Mouse (Mus musculus): ENCODE results near the gene Sidt2. TPM values are rescaled to one million over a fixed set of nuclear protein-coding genes. Genes with fewer than 3 reads are reported as not detected.
A peak's percentile ranks its signal among the peaks of the same experiment; 100 is the strongest.

Sidt2 gene
- polyA plus RNA-seq, 1 experiment from 2014 or later = 23.6 TPM

- H3K4me1 ChIP-seq (replicated peaks; ENCODE audit: control insufficient read depth, insufficient read depth, low read length) = 0 out of 2 replicates have a peak, but pooled peaks cover 3% of the 10 kb centered on the region
- H3K27ac ChIP-seq (ENCODE audit: low read depth, low read length) = no peak within 1 kb of the TSS
- peak within 1 kb of the TSS; percentile 31; the same call in 1 of the 2 replicates for H3K4me2 ChIP-seq (replicated peaks; ENCODE audit: low read depth, low read length)
- DNase-seq (ENCODE audit: low spot score) (peak; percentile 48), ATAC-seq (ENCODE audit: low FRiP score) (no peak)
- H3K27me3 ChIP-seq (ENCODE audit: control insufficient read depth, insufficient read depth, low read length) = no peaks in the 10 kb centered on the region
- peak within 1 kb of the TSS; percentile 12; the same call in 1 of the 2 replicates for H3K4me3 ChIP-seq (ENCODE audit: low read depth, low read length)
- 6% methylated on average over 21 of the region's 21 CpGs for WGBS
- H3K9me3 ChIP-seq (ENCODE audit: control insufficient read depth, low read length) = no peaks in the 10 kb centered on the region
- H3K9ac ChIP-seq (ENCODE audit: low read depth, low read length) = peak within 1 kb of the TSS; percentile 37; the same call in 1 of the 2 replicates
- no peaks in the 10 kb centered on the region for H3K36me3 ChIP-seq (ENCODE audit: control insufficient read depth, insufficient read depth, low read length)
Observed at GRCm38 (mm10) chr9:45935628-45936210, 19.3 kb downstream of the Sidt2 start, which contains the start of gene Tagln. Gene Tagln (minus strand): TSS chr9:45936058.

GRCm38 (mm10) chr9:45932571-45933415 is 22.3 kb downstream of the Sidt2 start:
- no peak overlapping the region for H3K9ac ChIP-seq (ENCODE audit: low read depth, low read length)
- no peak for ATAC-seq (ENCODE audit: low FRiP score)
- DNase-seq (ENCODE audit: low spot score) = no peak
- no peak overlapping the region for H3K4me3 ChIP-seq (ENCODE audit: low read depth, low read length)
- 75% methylated on average over 11 of the region's 11 CpGs for WGBS
- no peaks in the 10 kb centered on the region for H3K9me3 ChIP-seq (ENCODE audit: control insufficient read depth, low read length)
- 0 out of 2 replicates have a peak, but pooled peaks cover 3% of the 10 kb centered on the region for H3K4me1 ChIP-seq (replicated peaks; ENCODE audit: control insufficient read depth, insufficient read depth, low read length)
- no peaks in the 10 kb centered on the region; the same call in 1 of the 2 replicates for H3K36me3 ChIP-seq (ENCODE audit: control insufficient read depth, insufficient read depth, low read length)
- H3K4me2 ChIP-seq (replicated peaks; ENCODE audit: low read depth, low read length) = no peak overlapping the region
- no peak overlapping the region for H3K27ac ChIP-seq (ENCODE audit: low read depth, low read length)
- no peaks in the 10 kb centered on the region for H3K27me3 ChIP-seq (ENCODE audit: control insufficient read depth, insufficient read depth, low read length)

- Histone ChIP-seq H3K9ac (ENCODE audit: low read depth, low read length) (no peak overlapping the region), H3K27me3 (ENCODE audit: control insufficient read depth, insufficient read depth, low read length) (no peaks in the 10 kb centered on the region), H3K9me3 (ENCODE audit: control insufficient read depth, low read length) (no peaks in the 10 kb centered on the region), H3K4me2 (replicated peaks; ENCODE audit: low read depth, low read length) (no peak overlapping the region), H3K27ac (ENCODE audit: low read depth, low read length) (no peak overlapping the region), H3K4me1 (replicated peaks; ENCODE audit: control insufficient read depth, insufficient read depth, low read length) (0 out of 2 replicates have a peak, but pooled peaks cover 3% of the 10 kb centered on the region), H3K36me3 (ENCODE audit: control insufficient read depth, insufficient read depth, low read length) (no peaks in the 10 kb centered on the region; the same call in 1 of the 2 replicates), H3K4me3 (ENCODE audit: low read depth, low read length) (no peak overlapping the region)
- no peak for ATAC-seq (ENCODE audit: low FRiP score)
- no peak for DNase-seq (ENCODE audit: low spot score)
- WGBS = 62% methylated on average over 1 of the region's 1 CpGs
Observed at GRCm38 (mm10) chr9:45931958-45932357, 23.1 kb downstream of the Sidt2 start.

DNA sequence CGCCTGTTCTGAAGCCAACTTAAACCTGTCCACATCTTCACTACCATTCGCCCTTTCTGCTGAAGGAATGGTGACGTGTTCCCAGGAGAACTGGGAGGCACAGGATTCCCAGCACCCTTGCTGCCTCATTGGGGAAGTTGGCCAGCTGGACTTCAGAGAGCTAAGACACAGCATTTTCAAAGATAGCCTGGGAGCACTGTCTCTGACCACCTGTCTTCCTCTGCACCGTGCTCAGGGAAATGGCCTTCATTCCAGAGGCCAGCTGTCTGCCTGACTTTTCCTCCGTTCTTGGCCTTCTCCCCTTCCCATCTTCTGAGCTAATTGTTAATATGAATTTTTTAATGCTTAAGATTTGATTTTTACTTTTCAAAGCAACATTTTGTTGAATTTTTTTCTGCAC is 25.8 kb downstream of the Sidt2 start:
- H3K4me3 ChIP-seq (ENCODE audit: low read depth, low read length) = no peak overlapping the region
- ATAC-seq (ENCODE audit: low FRiP score) = no peak
- H3K9me3 ChIP-seq (ENCODE audit: control insufficient read depth, low read length) = no peaks in the 10 kb centered on the region
- no peaks in the 10 kb centered on the region; the same call in 1 of the 2 replicates for H3K36me3 ChIP-seq (ENCODE audit: control insufficient read depth, insufficient read depth, low read length)
- no peak overlapping the region for H3K4me2 ChIP-seq (replicated peaks; ENCODE audit: low read depth, low read length)
- no peaks in the 10 kb centered on the region for H3K27me3 ChIP-seq (ENCODE audit: control insufficient read depth, insufficient read depth, low read length)
- H3K9ac ChIP-seq (ENCODE audit: low read depth, low read length) = no peak overlapping the region
- no peak overlapping the region for H3K27ac ChIP-seq (ENCODE audit: low read depth, low read length)
- no peaks in the 10 kb centered on the region for H3K4me1 ChIP-seq (replicated peaks; ENCODE audit: control insufficient read depth, insufficient read depth, low read length)
- DNase-seq (ENCODE audit: low spot score) = no peak
- WGBS = 90% methylated on average over 5 of the region's 5 CpGs

DNA sequence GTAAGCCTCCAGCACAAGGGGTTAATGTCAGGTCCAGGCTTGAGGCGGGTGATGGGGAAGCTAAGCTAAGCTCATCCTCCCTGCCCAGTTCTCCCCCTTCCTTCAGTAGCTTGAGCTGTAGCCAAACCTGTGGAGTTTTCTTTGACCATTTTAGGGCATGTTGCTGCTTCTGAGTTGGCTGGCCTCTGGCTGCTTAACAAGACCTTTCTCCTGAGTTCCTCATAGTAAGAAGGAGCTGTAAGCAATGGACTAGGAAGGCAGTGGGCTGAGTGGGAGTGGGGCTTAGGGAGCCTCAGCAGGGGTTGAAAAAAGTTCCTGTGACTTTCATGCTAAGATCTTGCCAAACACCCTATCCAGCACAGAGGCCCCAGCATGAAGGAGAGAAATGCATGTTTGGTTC is 35.2 kb downstream of the Sidt2 start:
- WGBS = 79% methylated on average over 1 of the region's 1 CpGs
- ATAC-seq (ENCODE audit: low FRiP score) = no peak
- Histone ChIP-seq H3K36me3 (ENCODE audit: control insufficient read depth, insufficient read depth, low read length) (no peaks in the 10 kb centered on the region; the same call in 1 of the 2 replicates), H3K27ac (ENCODE audit: low read depth, low read length) (no peak overlapping the region), H3K4me3 (ENCODE audit: low read depth, low read length) (no peak overlapping the region), H3K4me2 (replicated peaks; ENCODE audit: low read depth, low read length) (no peak overlapping the region), H3K4me1 (replicated peaks; ENCODE audit: control insufficient read depth, insufficient read depth, low read length) (no peaks in the 10 kb centered on the region), H3K9me3 (ENCODE audit: control insufficient read depth, low read length) (no peaks in the 10 kb centered on the region), H3K9ac (ENCODE audit: low read depth, low read length) (no peak overlapping the region), H3K27me3 (ENCODE audit: control insufficient read depth, insufficient read depth, low read length) (no peaks in the 10 kb centered on the region)
- no peak for DNase-seq (ENCODE audit: low spot score)

- H3K27me3 ChIP-seq (ENCODE audit: control insufficient read depth, insufficient read depth, low read length) = no peaks in the 10 kb centered on the region
- H3K4me1 ChIP-seq (replicated peaks; ENCODE audit: control insufficient read depth, insufficient read depth, low read length) = no peaks in the 10 kb centered on the region
- H3K36me3 ChIP-seq (ENCODE audit: control insufficient read depth, insufficient read depth, low read length) = no peaks in the 10 kb centered on the region; the same call in 1 of the 2 replicates
- no peak overlapping the region for H3K4me3 ChIP-seq (ENCODE audit: low read depth, low read length)
- DNase-seq (ENCODE audit: low spot score) = no peak
- no peak overlapping the region for H3K4me2 ChIP-seq (replicated peaks; ENCODE audit: low read depth, low read length)
- H3K27ac ChIP-seq (ENCODE audit: low read depth, low read length) = no peak overlapping the region
- no peak overlapping the region for H3K9ac ChIP-seq (ENCODE audit: low read depth, low read length)
- WGBS = 85% methylated on average over 5 of the region's 5 CpGs
- H3K9me3 ChIP-seq (ENCODE audit: control insufficient read depth, low read length) = no peaks in the 10 kb centered on the region
- ATAC-seq (ENCODE audit: low FRiP score) = no peak
Observed at GRCm38 (mm10) chr9:45917041-45917934, 37.8 kb downstream of the Sidt2 start.

DNA sequence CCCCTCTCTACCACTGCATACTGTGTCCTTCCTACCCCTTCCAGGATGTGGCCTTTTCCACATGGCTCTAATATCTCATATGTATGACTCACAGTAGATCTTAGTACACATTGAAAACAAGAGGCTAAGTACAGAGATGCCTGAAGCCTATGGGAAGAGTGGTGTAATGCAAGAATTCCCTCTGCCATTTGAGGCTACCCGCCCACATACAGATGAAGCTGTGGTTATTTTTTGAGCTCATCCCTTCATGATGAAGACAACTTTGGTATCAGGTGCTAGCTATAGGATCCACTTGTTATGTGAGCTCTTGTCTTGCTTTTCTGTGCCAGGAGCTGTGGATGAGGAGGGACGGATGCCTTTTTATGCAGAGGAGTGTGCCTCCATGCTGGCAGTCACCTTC is 39.4 kb downstream of the Sidt2 start:
- 85% methylated on average over 2 of the region's 2 CpGs for WGBS
- Histone ChIP-seq H3K4me3 (ENCODE audit: low read depth, low read length) (no peak overlapping the region), H3K9me3 (ENCODE audit: control insufficient read depth, low read length) (no peaks in the 10 kb centered on the region), H3K36me3 (ENCODE audit: control insufficient read depth, insufficient read depth, low read length) (no peaks in the 10 kb centered on the region; the same call in 1 of the 2 replicates), H3K27me3 (ENCODE audit: control insufficient read depth, insufficient read depth, low read length) (no peaks in the 10 kb centered on the region), H3K9ac (ENCODE audit: low read depth, low read length) (no peak overlapping the region), H3K4me2 (replicated peaks; ENCODE audit: low read depth, low read length) (no peak overlapping the region), H3K4me1 (replicated peaks; ENCODE audit: control insufficient read depth, insufficient read depth, low read length) (no peaks in the 10 kb centered on the region), H3K27ac (ENCODE audit: low read depth, low read length) (no peak overlapping the region)
- ATAC-seq (ENCODE audit: low FRiP score) (no peak), DNase-seq (ENCODE audit: low spot score) (no peak)

DNA sequence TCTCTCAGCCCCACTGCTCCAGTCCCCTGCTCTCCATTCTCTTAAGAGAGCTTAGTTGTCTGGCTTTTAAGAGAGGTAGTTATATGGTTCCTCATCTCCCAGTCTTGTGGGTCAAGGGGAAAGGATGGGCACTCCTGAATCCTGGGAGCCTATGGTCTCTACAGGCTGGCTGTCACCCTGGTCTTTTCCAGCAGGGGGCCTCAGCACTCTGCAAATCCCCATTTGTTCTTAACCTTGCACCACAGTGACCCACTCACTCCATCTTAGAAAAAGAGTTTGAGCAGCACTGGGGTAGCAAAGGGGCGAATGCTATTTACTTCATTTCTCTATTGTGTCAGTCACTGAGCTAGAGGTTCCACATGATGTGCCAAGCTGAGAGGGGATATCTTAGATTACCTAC is 43.4 kb downstream of the Sidt2 start:
- Histone ChIP-seq H3K36me3 (ENCODE audit: control insufficient read depth, insufficient read depth, low read length) (no peaks in the 10 kb centered on the region), H3K4me2 (replicated peaks; ENCODE audit: low read depth, low read length) (no peak overlapping the region), H3K4me3 (ENCODE audit: low read depth, low read length) (no peak overlapping the region), H3K9me3 (ENCODE audit: control insufficient read depth, low read length) (no peaks in the 10 kb centered on the region), H3K4me1 (replicated peaks; ENCODE audit: control insufficient read depth, insufficient read depth, low read length) (no peaks in the 10 kb centered on the region), H3K9ac (ENCODE audit: low read depth, low read length) (no peak overlapping the region), H3K27me3 (ENCODE audit: control insufficient read depth, insufficient read depth, low read length) (no peaks in the 10 kb centered on the region), H3K27ac (ENCODE audit: low read depth, low read length) (no peak overlapping the region)
- ATAC-seq (ENCODE audit: low FRiP score) (no peak), DNase-seq (ENCODE audit: low spot score) (peak; percentile 63)
- WGBS = 82% methylated on average over 1 of the region's 1 CpGs
